In the genomic region with DNA sequence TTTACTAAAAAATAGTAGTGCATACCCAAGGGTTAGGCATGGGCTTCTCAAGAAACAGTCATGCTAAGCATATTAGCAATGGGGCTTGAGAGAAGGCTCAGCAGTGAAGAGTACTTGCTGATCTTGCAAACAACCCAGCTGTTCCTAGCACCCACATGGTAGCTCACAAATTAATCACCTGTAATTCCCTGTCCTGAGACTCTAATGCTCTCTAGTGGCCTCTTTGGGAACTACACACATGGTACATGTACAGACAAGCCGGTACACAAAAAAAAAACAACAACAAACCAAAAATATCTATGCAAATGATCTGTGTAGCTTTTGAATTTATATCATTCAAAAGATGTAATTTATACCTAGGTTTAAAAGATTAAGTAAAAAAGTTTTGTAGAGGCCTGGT, we compare ENCODE assay signal across 12 mouse cellular contexts. TPM values are rescaled to one million over a fixed set of nuclear protein-coding genes. Genes with fewer than 3 reads are reported as not detected.
A peak's percentile ranks its signal among the peaks of the same experiment; 100 is the strongest.
DNase-seq lines count a peak whose midpoint lies in the region; ATAC-seq and TF ChIP-seq lines count a peak whose summit lies in the region.
"Had no signal": no experiment of that assay in that cellular context is flagged by ENCODE, and none has a peak within 500 bp of the region (broad histone marks: within the 10 kb centered on the region; RNA-seq: fewer than 3 reads in every experiment).

No protein-coding gene starts in this region.

- WGBS in kidney, adult 2 months: 69% methylated on average over 1 of the region's 1 CpGs

- H3K27me3 ChIP-seq in kidney, adult 2 months (replicated peaks; ENCODE audit: control insufficient read depth, insufficient read depth, low read length): no peaks in the 10 kb centered on the region
- H3K27me3 ChIP-seq: limb, embryonic 12.5 days had no signal

- TF ChIP-seq POLR2A in kidney, adult 2 months (IDR thresholded peaks at IDR 0.05; ENCODE audit: low read depth, low read length): no peak

- H3K27ac ChIP-seq in kidney, adult 2 months (ENCODE audit: insufficient read depth, low read depth, low read length): no peak overlapping the region
- H3K27ac ChIP-seq: limb, embryonic 12.5 days; midbrain, embryonic 10.5 days had no signal

- no peak for TF ChIP-seq CTCF in kidney, adult 2 months (conservative IDR thresholded peaks at IDR 0.05; ENCODE audit: insufficient read depth, insufficient read length, low read depth, low read length)

- peak; percentile 38 for DNase-seq in kidney, adult 2 months
- DNase-seq in kidney, postnatal 4 days: no peak
- DNase-seq in 3T3-L1 (ENCODE audit: low read depth, low spot score) (peak; percentile 60), A20 (ENCODE audit: low read depth, low spot score) (peak; percentile 72)
- peak; percentile 42 for DNase-seq in c-Kit-positive CD71-positive TER-119-positive erythroid progenitor cells, embryonic 14.5 days (ENCODE audit: low spot score)
- DNase-seq in testis, postnatal 10 days (ENCODE audit: low spot score): no peak
- DNase-seq in ovary, postnatal 14 days (ENCODE audit: low spot score): no peak
- DNase-seq: spleen, adult 18-20 months had no signal

- no peaks in the 10 kb centered on the region for H3K36me3 ChIP-seq in kidney, adult 2 months (ENCODE audit: control insufficient read depth, insufficient read depth, low read length)
- H3K36me3 ChIP-seq: limb, embryonic 12.5 days; midbrain, embryonic 10.5 days had no signal

- ATAC-seq in frontal cortex, adult (ENCODE audit: low TSS enrichment): no peak

- H3K4me3 ChIP-seq in kidney, adult 2 months (ENCODE audit: insufficient read depth, low read depth, low read length): no peak overlapping the region
- H3K4me3 ChIP-seq: limb, embryonic 12.5 days; midbrain, embryonic 10.5 days had no signal

- H3K4me1 ChIP-seq in kidney, adult 2 months (ENCODE audit: control insufficient read depth, insufficient read depth, low read length): no peaks in the 10 kb centered on the region
- H3K4me1 ChIP-seq: limb, embryonic 12.5 days; midbrain, embryonic 10.5 days had no signal

RNA-seq across cellular contexts. Expression of a gene that starts 7.9 kb away (rescaled TPM):
- polyA plus RNA-seq in kidney, adult 2 months (2012; rRNA removed): not detected in 2 replicates
- polyA plus RNA-seq: large intestine, adult 2 months; limb, embryonic 12.5 days; midbrain, embryonic 10.5 days had no signal

RNA-seq across cellular contexts. Expression of a gene that starts 19.5 kb away (rescaled TPM):
- not detected in 2 replicates for polyA plus RNA-seq in kidney, adult 2 months (2012; rRNA removed)
- polyA plus RNA-seq: large intestine, adult 2 months; limb, embryonic 12.5 days had no signal

RNA-seq across cellular contexts. Expression of a gene that starts 33.7 kb away (rescaled TPM):
- not detected in 2 replicates for polyA plus RNA-seq in kidney, adult 2 months (2012; rRNA removed)
- polyA plus RNA-seq: large intestine, adult 2 months had no signal

RNA-seq across cellular contexts. Expression of a gene that starts 45.4 kb away (rescaled TPM):
- 2.1 and 2.8 TPM in 2 replicates for polyA plus RNA-seq in kidney, adult 2 months (2012; rRNA removed)
- polyA plus RNA-seq: limb, embryonic 12.5 days; midbrain, embryonic 10.5 days had no signal

Comparison
In these comparisons a context has a peak if more than half of its experiments do, and no peak if none do; other contexts are left out.
1. DNase-seq: peak in kidney, adult 2 months (single experiment), 3T3-L1 (single experiment), A20 (single experiment) and c-Kit-positive CD71-positive TER-119-positive erythroid progenitor cells, embryonic 14.5 days (single experiment); none in kidney, postnatal 4 days (0 of 2), testis, postnatal 10 days (single experiment) and ovary, postnatal 14 days (single experiment).